Mouse (Mus musculus) midbrain, embryonic 14.5 days (tissue): ENCODE measurements around the gene Zcchc14. TPM values are rescaled to one million over a fixed set of nuclear protein-coding genes. Genes with fewer than 3 reads are reported as not detected.

Experiments
- ATAC-seq: fragments of 200-750 bp; cut with Nextera tagmentation; 2 replicates; pipeline ENCODE4 v1.8.0; 2017; ENCODE audit warnings: moderate number of reproducible peaks, moderate library complexity; ENCODE audit not compliant: low FRiP score, low TSS enrichment
- DNase-seq: peaks from one replicate; pipeline ENCODE4 v3.0.0-alpha.2; 2015
- H3K27ac ChIP-seq: fragments of 300-500 bp; sonication (generic); replicated peaks from 2 replicates; pipeline ENCODE4 v1.5.1; 2014; ENCODE audit warnings: mild to moderate bottlenecking, low read depth, low read length, moderate library complexity
- H3K27me3 ChIP-seq: fragments of 300-500 bp; sonication (generic); 2 replicates; pipeline ENCODE4 v1.6.1; 2014; ENCODE audit warnings: low read length, control low read depth, mixed read lengths; ENCODE audit not compliant: control insufficient read depth, insufficient read depth
- H3K36me3 ChIP-seq: fragments of 300-500 bp; sonication (generic); 2 replicates; pipeline ENCODE4 v1.6.1; 2014; ENCODE audit warnings: low read length, control low read depth; ENCODE audit not compliant: control insufficient read depth, insufficient read depth
- H3K4me1 ChIP-seq: fragments of 300-500 bp; sonication (generic); 2 replicates; pipeline ENCODE4 v1.6.1; 2014; ENCODE audit warnings: mild to moderate bottlenecking, antibody characterized with exemption, low read length, control low read depth; ENCODE audit not compliant: control insufficient read depth, insufficient read depth
- H3K4me2 ChIP-seq: fragments of 300-500 bp; sonication (generic); 2 replicates; pipeline ENCODE4 v1.6.1; 2014; ENCODE audit warnings: mild to moderate bottlenecking, low read length, moderate library complexity
- H3K4me3 ChIP-seq: fragments of 300-500 bp; sonication (generic); replicated peaks from 2 replicates; pipeline ENCODE4 v1.5.1; 2014; ENCODE audit warnings: low read depth, low read length
- H3K9ac ChIP-seq: fragments of 300-500 bp; sonication (generic); replicated peaks from 2 replicates; pipeline ENCODE4 v1.6.1; 2014; ENCODE audit warnings: mild to moderate bottlenecking, low read length, moderate library complexity
- H3K9me3 ChIP-seq: fragments of 300-500 bp; sonication (generic); 2 replicates; pipeline ENCODE4 v1.6.1; 2016; ENCODE audit warnings: low read length, control low read depth, mixed read lengths; ENCODE audit not compliant: control insufficient read depth
- WGBS: fragments of 180-500 bp; shearing (Covaris S2); extraction: QIAGEN DNeasy Blood & Tissue Kit; methylation state at CpG from one replicate; pipeline ENCODE4 v1.1.7; 2014; 5-methylcytosine and 5-hydroxymethylcytosine counted together
- polyA plus RNA-seq: library from polyadenylated mRNA; unstranded; fragments of >200 nt; fragmentation: Nextera tagmentation; extraction: Ambion mirVana; gene quantifications from 2 replicates; pipeline ENCODE4 v1.2.1, GENCODE M21; 2014

The Zcchc14 gene
- polyA plus RNA-seq, 1 experiment from 2014 or later = 43.4 TPM

DNA sequence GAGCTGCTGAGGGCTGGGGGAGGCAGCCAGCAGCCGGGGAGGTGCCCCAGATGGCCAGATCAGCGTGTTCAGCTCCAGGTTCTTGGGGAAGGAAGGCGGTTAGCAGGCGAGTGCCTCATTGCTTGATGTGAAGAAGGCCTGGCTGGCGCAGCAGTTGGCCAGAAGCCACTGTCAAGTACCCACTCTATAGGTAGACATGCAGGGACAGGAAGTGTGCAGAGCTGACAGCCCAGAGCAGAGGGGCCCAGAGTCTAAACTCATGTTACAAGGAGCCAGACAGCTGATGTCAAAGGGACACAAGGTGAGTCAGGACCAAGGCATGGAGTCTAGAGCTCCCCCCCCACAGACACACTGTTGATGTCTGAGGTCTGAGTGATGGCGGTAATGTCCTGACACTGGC lies 102.6 kb downstream of the Zcchc14 start:
- DNase-seq (no peak), ATAC-seq (no peak)
- no peak overlapping the region for H3K9ac ChIP-seq
- WGBS = 91% methylated on average over 6 of the region's 6 CpGs
- H3K4me2 ChIP-seq = no peak overlapping the region
- no peaks in the 10 kb centered on the region for H3K9me3 ChIP-seq
- H3K36me3 ChIP-seq = peaks cover 56% of the 10 kb centered on the region
- H3K27me3 ChIP-seq = no peaks in the 10 kb centered on the region
- no peak overlapping the region for H3K27ac ChIP-seq
- H3K4me3 ChIP-seq = no peak overlapping the region
- no peaks in the 10 kb centered on the region for H3K4me1 ChIP-seq

Other genes with a start within 250 kb of the Zcchc14 start
- 0.22 TPM in 1 of 2 replicates, not detected in the other for gene 1700018B08Rik, start 108.6 kb downstream of the Zcchc14 start, polyA plus RNA-seq
- gene Fbxo31, start 74.1 kb downstream of the Zcchc14 start, polyA plus RNA-seq = 26.7 and 33.5 TPM in 2 replicates
- gene Map1lc3b, start 62.5 kb downstream of the Zcchc14 start, polyA plus RNA-seq = 440 and 461 TPM in 2 replicates
- gene Jph3, start 76.7 kb upstream of the Zcchc14 start, polyA plus RNA-seq = 73.5 and 86.4 TPM in 2 replicates
- 38.5 and 41.7 TPM in 2 replicates for gene Klhdc4, start 176.7 kb upstream of the Zcchc14 start, polyA plus RNA-seq